Mouse (Mus musculus): ENCODE measurements around the gene Glis2. TPM values are rescaled to one million over a fixed set of nuclear protein-coding genes. Genes with fewer than 3 reads are reported as not detected.

Glis2 gene
- polyA plus RNA-seq (2012; rRNA removed): 72.8 and 88.6 TPM in 2 replicates

DNA sequence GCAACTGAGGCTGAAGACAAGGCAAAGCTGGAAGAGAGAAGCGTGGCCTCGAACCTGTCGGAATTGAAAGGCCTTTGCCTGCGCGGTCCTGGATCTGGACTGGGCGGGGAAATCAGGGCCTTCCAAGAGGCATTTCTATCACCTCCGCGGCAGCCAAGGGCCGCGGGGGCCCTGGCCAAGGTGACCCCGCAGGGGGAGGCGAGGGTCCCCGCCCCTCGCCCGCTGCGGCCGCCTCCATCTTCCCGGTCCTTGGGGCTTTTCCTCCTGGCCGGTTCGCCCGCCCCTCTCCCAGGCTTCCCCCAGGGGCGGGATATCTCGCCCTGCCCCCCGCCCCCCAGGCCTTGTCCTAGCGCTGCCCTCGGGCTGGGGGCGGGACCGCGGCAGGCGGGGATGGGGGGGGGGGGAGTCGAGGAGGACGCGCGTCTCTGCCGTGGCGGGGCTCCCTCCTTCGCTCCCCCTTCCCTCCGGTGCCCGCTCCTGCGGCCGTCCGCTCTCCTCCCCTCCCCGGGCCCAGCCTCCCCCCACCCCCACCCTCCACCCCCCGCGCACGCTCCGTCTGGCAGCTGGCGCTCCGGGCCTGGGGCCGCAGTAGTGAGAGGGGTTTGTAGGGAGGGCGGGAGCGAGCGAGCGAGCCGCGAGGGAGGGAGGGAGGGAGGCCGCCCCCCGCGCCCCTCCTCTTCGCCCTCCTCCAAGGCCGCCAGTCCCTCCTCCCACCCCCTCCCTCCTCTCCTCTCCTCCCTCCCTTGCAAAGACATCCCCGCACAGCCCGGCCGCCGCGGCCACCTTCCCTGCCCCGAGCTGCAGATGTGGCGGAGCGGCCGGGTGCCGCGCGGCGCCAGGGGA, at the start of gene Glis2:
Gene Glis2 (plus strand): TSS at position 743 of the 843 bp plus-strand sequence.

DNA sequence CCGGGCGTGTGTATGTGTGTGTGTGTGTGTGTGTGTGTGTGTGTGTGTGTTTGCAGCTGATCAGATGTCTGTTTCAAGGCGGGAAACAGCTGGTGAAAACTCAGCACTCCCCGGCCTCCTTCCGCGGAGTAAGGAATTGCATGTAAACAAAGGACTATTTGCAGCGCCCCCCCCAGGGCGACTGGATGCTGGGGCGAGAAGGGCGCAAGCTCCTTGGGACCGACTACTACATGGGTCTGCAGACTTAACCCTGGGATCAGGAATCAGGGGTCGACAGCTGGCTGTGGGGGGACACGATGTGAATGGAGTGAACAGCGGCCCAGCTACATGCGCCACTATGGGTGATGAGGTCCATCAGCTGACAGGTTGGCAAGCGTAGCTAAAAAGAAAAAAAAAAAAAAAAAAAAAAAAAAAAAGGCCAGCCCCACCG, 34.8 kb upstream of the Glis2 start, which contains the start of gene Tfap4:
Gene Tfap4 (minus strand): TSS at position 140 of the 430 bp plus-strand sequence.

DNA sequence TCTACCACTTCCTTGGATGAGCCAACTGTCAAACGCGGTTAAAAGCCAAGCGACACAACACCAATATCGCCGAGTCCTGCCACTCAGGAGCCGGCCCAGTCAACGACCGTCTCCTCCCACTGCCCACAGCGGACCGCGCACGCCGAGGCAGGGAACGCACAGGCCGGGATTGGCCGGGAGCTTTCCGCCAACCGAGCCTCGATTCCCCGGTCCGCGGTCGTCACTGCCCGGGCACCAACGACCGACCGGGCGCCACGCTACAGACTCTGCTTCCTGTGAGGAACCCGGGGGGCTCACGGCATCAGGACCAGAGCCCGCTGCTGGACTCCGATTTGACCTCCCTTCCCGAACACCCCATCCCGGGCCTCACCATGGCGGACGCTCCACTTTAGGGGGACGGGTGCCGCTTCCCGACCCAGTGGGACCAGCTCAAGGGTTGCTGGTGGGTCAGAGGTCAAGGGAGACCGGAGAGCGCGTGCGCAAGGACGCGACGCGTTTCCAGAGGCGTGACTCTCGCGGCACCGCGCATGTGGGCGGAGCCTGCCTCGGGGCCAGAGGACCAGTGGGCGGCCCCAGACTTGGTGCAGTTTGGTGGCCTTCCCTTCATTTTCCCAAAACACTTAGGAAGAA, 30.1 kb downstream of the Glis2 start, which contains the start of gene Pam16:
Gene Pam16 (minus strand): TSS at position 508 of the 630 bp plus-strand sequence.

DNA sequence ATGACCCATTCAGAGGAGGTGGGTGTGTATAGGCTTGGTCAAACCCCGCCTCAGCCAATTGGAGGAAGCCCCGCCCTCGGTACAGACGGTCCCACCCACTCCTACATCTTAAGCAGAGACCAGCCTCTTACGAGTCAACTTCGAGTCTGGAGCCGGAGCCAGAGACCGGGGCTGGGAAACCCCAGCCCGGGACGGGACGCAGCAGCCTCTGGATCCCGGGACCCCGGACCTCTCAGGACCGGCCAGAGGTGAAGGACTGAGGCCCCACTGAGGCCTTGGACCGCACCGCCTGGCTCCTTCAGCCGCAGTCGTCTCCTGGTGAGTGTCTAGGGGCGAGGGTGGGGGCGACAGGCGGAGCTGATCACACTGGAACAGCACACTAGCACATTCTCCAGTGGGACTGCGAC, 45.3 kb downstream of the Glis2 start, which contains the start of the genes Vasn and Dnaja3:
Gene Vasn (plus strand): TSS at position 111 of the 407 bp plus-strand sequence.
Gene Dnaja3 (plus strand): TSS at position 159 of the 407 bp plus-strand sequence.

Other genes starting within 250 kb of the Glis2 start
- gene Adcy9, start 174.2 kb upstream of the Glis2 start, polyA plus RNA-seq (2012; rRNA removed): 39.9 and 42.7 TPM in 2 replicates
- gene Srl, start 52.9 kb upstream of the Glis2 start, polyA plus RNA-seq (2012; rRNA removed): 2.6 and 4.2 TPM in 2 replicates
- gene Tfap4, start 34.9 kb upstream of the Glis2 start, polyA plus RNA-seq (2012; rRNA removed): 14.9 and 18.1 TPM in 2 replicates
- gene Pam16, start 30.3 kb downstream of the Glis2 start, polyA plus RNA-seq (2012; rRNA removed): 19.3 and 23.3 TPM in 2 replicates
- 98.8 and 101 TPM in 2 replicates for gene Vasn, start 45.2 kb downstream of the Glis2 start, polyA plus RNA-seq (2012; rRNA removed)
- 21.3 and 24.1 TPM in 2 replicates for gene Dnaja3, start 45.3 kb downstream of the Glis2 start, polyA plus RNA-seq (2012; rRNA removed)
- gene Coro7, start 85.1 kb downstream of the Glis2 start, polyA plus RNA-seq (2012; rRNA removed): 56.4 and 67.0 TPM in 2 replicates
- gene Nmral1, start 124.6 kb downstream of the Glis2 start, polyA plus RNA-seq (2012; rRNA removed): 11.6 and 17.5 TPM in 2 replicates
- 23.8 and 26.3 TPM in 2 replicates for gene Hmox2, start 131.6 kb downstream of the Glis2 start, polyA plus RNA-seq (2012; rRNA removed)
- gene Cdip1, start 195.6 kb downstream of the Glis2 start, polyA plus RNA-seq (2012; rRNA removed): 174 and 176 TPM in 2 replicates
- gene 4930562C15Rik, start 240.7 kb downstream of the Glis2 start, polyA plus RNA-seq (2012; rRNA removed): 0.67 and 2.1 TPM in 2 replicates